Mouse (Mus musculus): ENCODE measurements around the gene Pigyl. TPM values are rescaled to one million over a fixed set of nuclear protein-coding genes. Genes with fewer than 3 reads are reported as not detected.

Pigyl gene
- total RNA-seq, 2 experiments from 2014 or later = 34.7 to 41.3 TPM

- intact Hi-C loops (cut with DNase I) = no loop called here
- Histone ChIP-seq H3K27ac (no peak overlapping the region), H3K4me3 (no peak overlapping the region)
- peak; percentile 37 for DNase-seq
- TF ChIP-seq CTCF (IDR thresholded peaks at IDR 0.05) = no peak
Observed at GRCm38 (mm10) chr9:22125246-22126027, 31.2 kb upstream of the Pigyl start.

- intact Hi-C loops (cut with DNase I) = no loop called here
- Histone ChIP-seq H3K4me3 (peak overlapping the region; percentile 61), H3K27ac (no peak overlapping the region)
- peak; percentile 54 for DNase-seq
- TF ChIP-seq CTCF (IDR thresholded peaks at IDR 0.05) = no peak
Observed at GRCm38 (mm10) chr9:22131226-22131981, 25.2 kb upstream of the Pigyl start.

- intact Hi-C loops (cut with DNase I) = no loop called here
- DNase-seq = no peak
- Histone ChIP-seq H3K27ac (no peak overlapping the region), H3K4me3 (no peak overlapping the region)
- TF ChIP-seq CTCF (IDR thresholded peaks at IDR 0.05) = no peak
Observed at GRCm38 (mm10) chr9:22132220-22132619, 24.4 kb upstream of the Pigyl start.

GRCm38 (mm10) chr9:22134246-22134890 lies 22.3 kb upstream of the Pigyl start:
- no peak overlapping the region for H3K4me3 ChIP-seq
- no peak for TF ChIP-seq CTCF (IDR thresholded peaks at IDR 0.05)
- no peak for DNase-seq
- intact Hi-C loops (cut with DNase I) = no loop called here
- no peak overlapping the region for H3K27ac ChIP-seq

- no peak overlapping the region for H3K27ac ChIP-seq
Observed at GRCm38 (mm10) chr9:22134988-22135643, 21.5 kb upstream of the Pigyl start.

GRCm38 (mm10) chr9:22135644-22136390 lies 20.8 kb upstream of the Pigyl start, which contains the start of gene Acp5:
TSS of gene Acp5 (minus strand) at chr9:22135711.
- Histone ChIP-seq H3K4me3 (no peak within 1 kb of the TSS), H3K27ac (no peak within 1 kb of the TSS)
- no peak for DNase-seq
- TF ChIP-seq CTCF (IDR thresholded peaks at IDR 0.05) = no peak
- intact Hi-C loops (cut with DNase I) = no loop called here

More at GRCm38 (mm10) chr9:22134988-22135643, 21.5 kb upstream of the Pigyl start:
- no peak overlapping the region for H3K4me3 ChIP-seq
- DNase-seq = no peak
- TF ChIP-seq CTCF (IDR thresholded peaks at IDR 0.05) = no peak
- intact Hi-C loops (cut with DNase I) = no loop called here

- no peak overlapping the region for H3K4me3 ChIP-seq
- intact Hi-C loops (cut with DNase I) = no loop called here
- H3K27ac ChIP-seq = no peak overlapping the region
- no peak for TF ChIP-seq CTCF (IDR thresholded peaks at IDR 0.05)
- no peak for DNase-seq
Observed at GRCm38 (mm10) chr9:22136765-22137547, 19.7 kb upstream of the Pigyl start.

GRCm38 (mm10) chr9:22138480-22138879 lies 18.2 kb upstream of the Pigyl start:
- DNase-seq = no peak
- intact Hi-C loops (cut with DNase I) = no loop called here
- no peak overlapping the region for H3K4me3 ChIP-seq
- peak; percentile 96 for TF ChIP-seq CTCF (IDR thresholded peaks at IDR 0.05)
- H3K27ac ChIP-seq = no peak overlapping the region

- intact Hi-C loops (cut with DNase I) = loop anchor here (5.0 kb wide), 1 partner anchor 162 kb away; no protein-coding TSS in a partner anchor
- H3K4me3 ChIP-seq = no peak overlapping the region
- no peak for DNase-seq
- no peak overlapping the region for H3K27ac ChIP-seq
- no peak for TF ChIP-seq CTCF (IDR thresholded peaks at IDR 0.05)
Observed at GRCm38 (mm10) chr9:22139746-22140145, 16.9 kb upstream of the Pigyl start.

GRCm38 (mm10) chr9:22143108-22144037 lies 13.3 kb upstream of the Pigyl start:
- H3K27ac ChIP-seq = no peak overlapping the region
- no peak overlapping the region for H3K4me3 ChIP-seq
- peak; percentile 97 for TF ChIP-seq CTCF (IDR thresholded peaks at IDR 0.05)
- DNase-seq = peak; percentile 86
- intact Hi-C loops (cut with DNase I) = loop anchor here (1.0 to 5.0 kb wide), 2 partner anchors 77 to 166 kb away; no protein-coding TSS in a partner anchor

Measured in gastrocnemius, adult 2 months (tissue).